Mouse (Mus musculus) gonadal fat pad, adult 2 months (tissue): ENCODE results near the gene Anks1b. TPM values are rescaled to one million over a fixed set of nuclear protein-coding genes. Genes with fewer than 3 reads are reported as not detected.

ENCODE experiments used
- DNase-seq: peaks from one replicate; pipeline ENCODE4 v3.0.0-alpha.2; 2012; ENCODE audit warnings: low read depth
- polyA plus RNA-seq: library from polyadenylated mRNA; depleted of rRNA; stranded (reverse); fragments of >200 nt; gene quantifications from 2 replicates; pipeline ENCODE4 v1.2.3, GENCODE M21; 2012

Anks1b gene
- polyA plus RNA-seq, 1 experiment: 4.0 TPM

DNA sequence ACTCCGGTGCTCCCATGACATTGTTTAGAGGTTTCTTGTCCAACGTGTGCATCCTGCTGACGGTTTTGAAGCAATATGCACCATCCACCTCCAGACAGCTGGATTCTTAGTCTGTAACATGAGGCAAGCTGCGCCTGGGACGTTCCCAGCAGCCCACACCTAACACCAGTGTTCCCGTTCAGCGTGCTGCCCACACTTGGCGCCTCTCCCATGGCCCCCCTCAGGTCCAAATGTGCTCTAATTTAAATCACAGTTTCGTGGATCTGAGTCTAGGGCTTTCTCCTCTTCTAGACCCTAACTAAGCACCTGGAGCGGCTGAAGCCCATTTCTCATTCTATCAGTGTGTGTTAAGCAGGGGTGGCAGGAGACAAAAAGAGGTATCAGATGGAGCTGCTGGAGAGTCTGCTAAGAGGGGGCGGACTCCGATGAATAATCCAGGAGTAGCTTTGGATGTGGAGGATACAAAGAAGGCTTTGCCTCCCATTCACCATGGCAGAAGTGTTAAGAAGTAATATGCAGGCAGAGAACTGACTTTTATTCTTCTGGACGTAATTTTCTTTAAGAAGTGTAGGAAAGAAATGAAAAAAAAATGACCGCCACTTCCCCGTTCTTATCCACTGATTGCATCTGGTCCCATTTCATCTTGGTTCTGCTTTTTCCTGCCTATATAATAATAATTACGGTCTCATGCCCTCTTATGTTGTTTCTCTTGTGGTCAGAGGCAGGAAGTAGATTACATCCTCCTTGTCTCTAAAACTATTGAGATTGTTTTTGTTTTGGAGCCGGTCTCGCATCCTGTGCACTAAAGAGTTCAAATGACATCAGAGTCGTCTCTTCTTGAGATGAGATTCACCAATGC, 986.6 kb downstream of the Anks1b start:
- DNase-seq: no peak

DNA sequence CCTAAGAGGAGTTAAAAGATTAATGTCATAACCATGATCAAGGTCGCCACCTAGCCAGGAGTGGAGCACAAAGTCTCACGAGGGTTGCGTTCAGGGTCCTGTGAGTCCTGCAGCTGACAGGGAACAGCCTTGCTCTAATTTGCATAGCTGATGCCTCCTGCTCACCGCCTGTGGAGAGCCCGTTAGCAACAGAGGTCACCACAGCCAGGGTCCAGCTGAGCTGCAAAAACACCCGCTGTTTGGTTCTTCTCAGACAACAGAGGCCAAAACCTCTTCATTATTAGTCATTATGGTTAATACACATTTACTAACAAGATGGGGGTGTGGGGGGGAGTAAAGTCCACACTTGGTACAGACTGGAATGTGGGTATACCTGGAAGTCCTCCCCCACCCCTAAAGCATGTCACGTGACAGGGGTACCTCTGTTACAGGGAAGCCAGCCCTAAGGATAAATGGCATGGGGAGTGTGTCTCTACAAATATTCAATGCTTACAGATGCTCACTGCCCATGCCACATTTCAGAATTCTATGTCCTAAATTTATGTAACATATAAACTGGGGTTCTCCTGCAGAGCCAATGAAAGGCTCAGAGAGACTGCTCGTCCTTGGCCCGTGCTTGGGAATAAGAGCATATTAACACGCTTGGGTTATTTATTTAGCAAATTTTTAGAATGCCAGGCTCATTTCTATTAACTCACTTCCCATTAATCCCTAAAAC, 990.7 kb downstream of the Anks1b start:
- no peak for DNase-seq

DNA sequence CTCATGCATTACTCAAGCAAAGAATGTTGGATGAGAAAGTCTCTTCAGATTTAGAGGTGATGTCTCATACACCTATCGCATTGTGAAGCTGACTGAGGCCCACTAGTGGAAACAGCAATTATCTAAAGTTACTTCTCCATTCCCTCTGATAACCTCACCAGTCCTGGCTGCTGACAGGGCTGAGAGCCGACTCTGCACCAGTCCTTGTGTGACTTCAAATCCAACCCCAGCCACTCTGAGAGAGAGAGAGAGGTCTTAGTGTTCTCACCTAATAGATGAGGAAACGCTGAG, 991.2 kb downstream of the Anks1b start:
- DNase-seq: no peak

DNA sequence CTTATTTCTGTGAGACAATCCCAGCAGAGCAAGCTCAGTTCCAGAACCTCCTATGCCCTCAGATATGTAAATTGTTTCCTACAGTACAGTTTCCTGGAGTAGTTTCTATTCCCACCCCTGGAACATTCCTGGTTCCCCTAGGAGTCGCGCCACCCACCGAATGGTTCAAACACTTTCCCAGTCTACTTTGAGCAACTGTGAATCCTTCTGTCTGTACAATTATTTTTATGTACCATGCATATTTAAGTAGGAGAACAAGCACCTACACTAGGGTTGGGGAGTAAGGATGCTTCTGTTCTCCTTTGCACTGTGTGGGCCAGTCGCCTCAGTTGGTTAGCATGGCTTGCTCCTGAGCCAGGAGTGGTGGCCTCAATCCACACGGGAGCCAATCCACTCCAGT, 999.9 kb downstream of the Anks1b start:
- no peak for DNase-seq

DNA sequence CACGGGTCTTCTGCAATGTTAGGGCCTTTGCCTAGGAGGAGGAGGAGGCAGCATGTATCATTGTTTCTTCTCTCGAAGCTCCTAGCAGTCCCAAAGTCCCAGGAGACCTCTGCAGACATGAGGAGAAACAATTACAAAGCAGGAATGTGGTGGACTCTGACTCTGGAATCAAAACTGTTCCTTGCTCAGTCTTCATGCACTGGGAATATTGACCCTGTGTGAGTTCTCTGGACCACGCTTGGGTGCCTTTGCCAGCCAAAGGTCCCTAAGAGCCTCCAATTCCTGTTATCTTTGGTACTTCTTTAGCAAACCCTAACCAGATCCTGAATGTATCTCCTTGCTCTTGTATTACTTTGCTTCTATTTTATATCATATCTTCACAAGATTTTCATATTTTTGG, 1000.9 kb downstream of the Anks1b start:
- DNase-seq: no peak

DNA sequence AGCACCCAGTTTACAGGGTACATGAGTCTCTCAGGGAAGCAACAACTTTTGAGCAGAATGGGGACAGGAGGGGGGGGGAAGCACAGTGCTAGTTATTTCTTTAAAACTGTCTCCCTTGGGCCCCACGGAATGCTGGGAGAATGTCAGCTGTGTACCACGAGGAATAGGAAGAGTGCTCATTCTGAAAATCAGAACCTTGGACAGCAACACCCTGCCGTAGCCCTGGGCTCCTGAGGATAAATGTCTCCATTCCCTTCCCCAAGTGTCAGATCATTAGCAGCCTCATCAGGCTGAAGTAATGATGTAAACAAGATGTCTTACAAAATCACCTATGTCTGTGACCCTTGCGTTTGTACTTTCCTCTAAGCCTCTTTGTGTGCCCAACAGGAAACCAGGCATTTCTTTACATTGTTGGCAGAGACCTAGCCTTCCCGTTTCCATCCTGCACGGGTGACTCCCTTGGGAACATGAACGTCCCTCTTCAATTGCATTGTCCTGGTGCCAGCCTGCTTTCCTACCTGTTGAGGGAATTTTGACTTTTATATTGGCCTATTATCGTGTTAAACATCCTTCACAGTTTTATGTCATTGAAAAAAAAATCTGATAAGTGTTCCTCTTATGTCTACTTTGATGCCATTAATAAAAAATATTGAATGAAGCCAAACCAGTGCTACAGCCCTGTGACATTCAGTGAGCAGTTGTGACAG, 1007.7 kb downstream of the Anks1b start:
- DNase-seq: no peak

DNA sequence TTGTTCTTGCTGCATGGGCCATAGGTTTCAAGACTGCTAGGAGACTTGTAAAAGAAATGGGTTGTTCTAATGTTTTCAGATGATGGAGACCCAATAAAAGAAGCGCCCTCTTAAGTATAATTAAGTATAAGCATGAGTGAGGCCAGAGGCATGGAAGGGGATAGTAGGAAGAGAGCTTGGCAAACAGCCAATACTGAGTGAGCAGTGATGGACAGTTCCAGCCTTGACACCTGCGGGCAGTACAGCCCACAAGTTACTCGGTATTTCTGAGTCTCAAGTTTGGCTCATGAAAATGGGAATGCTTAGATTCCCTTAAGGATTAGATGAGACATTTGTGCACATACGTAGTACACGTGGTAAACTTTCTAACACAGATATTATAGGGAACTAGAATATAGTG, 1016.3 kb downstream of the Anks1b start:
- DNase-seq: no peak

DNA sequence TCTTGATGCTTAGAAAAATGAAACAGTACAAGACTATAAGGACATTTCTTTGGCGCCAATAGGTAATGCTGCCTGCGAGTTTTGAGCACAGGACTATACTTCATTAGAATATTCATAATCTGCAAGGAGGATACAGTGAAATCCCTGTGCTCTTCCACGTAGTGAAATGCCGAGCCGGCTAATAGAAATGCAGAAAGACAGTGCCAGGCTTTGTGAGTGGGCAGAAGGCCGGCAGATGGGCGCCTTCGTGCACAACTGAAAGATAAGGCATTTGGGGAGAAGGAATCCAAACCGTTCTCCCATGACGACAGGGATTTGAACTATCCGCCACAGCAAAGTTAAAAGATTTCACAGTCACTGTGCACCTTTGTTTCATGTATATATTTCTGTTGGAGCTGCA, 1019.4 kb downstream of the Anks1b start:
- DNase-seq: no peak

DNA sequence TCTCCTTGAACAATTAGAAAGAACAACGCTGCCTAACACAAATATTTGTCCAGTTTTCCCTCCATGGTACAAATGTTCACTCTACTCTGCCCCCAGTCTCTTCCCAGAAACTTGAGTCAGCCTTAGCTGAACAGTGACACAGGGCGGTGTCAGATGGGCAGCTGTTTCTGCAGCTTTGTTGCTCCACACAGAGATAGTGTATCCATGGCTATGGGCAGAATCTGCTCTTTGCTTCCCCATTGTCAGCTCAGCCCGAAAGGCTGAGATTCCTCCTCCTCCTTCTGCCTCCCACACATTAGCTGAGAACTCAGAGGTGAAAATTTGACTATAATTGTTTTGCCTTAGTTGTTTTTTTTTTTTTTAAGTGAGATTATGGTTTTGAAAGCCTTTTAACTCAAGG, 1024.6 kb downstream of the Anks1b start:
- no peak for DNase-seq

DNA sequence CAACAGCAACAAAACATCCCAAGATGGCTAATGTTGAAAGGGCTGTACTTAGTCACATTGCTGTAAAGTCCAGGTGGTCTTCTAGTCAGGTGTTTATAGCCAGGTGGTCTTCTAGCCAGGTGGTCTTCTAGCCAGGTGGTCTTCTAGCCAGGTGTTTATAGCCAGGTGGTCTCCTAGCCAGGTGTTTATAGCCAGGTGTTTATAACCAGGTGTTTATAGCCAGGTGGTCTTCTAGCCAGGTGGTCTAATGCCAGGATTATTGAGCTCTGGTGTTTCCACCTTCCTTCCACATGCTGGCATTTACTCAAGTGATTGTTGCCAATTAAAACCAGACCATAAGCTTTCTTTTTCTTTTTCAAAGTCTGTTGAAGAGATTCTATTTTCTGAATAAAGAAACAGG, 1030.9 kb downstream of the Anks1b start:
- DNase-seq: no peak

DNA sequence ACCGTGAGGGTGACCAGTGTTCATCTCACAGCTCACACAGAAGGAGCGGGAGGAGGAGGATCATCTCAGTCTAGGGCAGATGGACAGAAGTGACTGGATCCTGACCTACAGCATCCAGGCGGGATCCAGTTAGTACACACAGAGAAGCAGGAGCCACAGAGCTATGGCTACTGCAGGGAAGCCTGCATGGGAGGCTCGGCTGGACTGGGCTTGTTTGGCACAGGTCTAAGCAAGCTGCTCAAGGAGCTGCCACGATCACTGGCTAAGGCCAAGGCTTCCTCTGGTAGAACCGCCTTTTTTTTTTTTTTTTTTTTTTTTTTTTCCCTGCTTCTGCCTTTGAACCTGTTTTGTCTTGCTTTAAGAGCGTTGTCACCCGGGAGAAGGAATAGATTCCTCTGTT, 1034.1 kb downstream of the Anks1b start:
- no peak for DNase-seq

DNA sequence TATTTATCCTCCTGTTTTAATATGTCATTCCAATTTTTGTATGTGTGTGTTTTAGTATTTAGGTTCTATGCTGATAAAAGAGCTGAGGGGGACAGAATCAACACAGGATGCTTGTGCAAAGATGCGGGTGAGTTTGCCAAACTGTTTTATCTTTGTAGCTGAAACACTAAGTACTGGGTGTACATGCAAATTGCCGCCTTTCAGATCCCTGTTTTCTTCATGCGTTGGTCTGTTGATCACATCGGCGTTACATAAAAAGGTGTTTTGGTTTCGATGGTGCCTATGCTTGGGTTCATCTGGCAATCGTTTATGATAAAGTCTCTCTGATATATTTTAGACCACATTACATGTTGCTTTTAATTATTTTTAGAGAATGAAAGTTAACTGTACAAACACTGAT, 1050.2 kb downstream of the Anks1b start:
- DNase-seq: no peak

DNA sequence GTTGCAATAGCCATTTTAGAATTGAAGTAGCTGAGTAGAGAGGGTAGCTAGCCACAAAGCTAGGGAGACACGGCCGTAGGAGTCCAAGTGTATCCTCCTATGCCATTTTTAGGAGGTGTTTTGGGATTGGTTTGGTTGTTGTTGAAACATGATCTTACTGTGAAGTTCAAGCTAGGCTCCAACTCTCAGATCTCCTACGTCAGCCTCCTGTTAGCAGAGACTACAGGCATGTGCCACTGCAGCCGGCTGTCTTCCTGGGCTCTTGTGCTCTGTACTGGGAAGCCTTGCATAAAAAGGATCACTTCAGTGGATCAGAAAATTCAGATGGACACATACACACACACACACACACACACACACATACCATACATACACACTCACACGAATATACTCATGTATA, 1059.8 kb downstream of the Anks1b start:
- no peak for DNase-seq

DNA sequence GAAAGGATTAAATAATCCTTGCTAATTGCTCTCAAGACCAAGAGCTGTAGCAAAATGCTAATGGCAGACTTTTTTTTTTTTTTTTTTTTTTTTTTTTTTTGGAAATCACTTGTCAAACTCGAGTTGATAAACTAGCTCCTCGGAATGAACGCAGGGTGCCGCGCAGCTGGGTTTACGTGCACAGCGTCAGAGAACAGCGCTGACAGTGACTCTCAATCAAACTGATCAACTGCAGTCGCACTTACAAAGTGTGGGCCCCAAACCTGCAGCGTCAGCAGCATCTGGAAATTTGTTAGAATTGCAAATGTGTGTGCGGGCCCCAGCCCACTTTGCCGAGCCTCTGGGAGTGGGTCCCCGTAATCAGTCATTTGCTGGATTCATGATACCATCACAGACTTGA, 1061.4 kb downstream of the Anks1b start:
- no peak for DNase-seq

DNA sequence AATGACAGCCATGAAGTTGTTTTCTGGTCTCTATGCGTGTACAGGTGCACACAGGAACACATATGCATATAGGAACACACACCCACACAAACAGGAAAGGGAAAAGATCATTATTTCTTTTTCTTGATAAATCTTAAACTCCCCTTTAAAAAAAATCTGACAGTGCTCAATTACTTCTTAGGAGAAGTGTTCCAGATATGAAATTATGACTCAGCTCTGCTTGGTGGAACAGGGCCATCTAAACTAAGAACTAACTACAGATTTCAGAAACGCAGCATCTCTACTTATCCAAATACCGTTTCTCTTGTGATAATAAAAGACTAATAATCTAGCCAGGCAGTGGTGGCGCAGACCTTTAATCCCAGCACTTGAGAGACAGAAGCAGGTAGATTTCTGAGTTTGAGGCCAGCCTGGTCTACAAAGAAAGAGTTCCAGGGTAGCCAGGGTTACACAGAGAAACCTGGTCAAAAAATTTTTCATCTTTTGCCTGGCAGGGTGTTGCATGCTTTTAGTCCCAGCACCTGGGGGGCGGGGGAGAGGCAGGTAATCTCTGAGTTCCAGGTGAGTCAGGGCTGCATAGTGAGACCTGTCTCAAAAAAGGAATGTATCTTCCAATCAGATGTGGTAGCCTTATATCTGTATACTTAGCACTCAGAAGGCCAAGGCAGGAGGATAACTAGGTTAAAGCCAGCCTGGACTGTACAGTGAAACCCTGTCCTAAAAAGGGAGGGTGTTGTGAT, 1064.6 kb downstream of the Anks1b start:
- no peak for DNase-seq

DNA sequence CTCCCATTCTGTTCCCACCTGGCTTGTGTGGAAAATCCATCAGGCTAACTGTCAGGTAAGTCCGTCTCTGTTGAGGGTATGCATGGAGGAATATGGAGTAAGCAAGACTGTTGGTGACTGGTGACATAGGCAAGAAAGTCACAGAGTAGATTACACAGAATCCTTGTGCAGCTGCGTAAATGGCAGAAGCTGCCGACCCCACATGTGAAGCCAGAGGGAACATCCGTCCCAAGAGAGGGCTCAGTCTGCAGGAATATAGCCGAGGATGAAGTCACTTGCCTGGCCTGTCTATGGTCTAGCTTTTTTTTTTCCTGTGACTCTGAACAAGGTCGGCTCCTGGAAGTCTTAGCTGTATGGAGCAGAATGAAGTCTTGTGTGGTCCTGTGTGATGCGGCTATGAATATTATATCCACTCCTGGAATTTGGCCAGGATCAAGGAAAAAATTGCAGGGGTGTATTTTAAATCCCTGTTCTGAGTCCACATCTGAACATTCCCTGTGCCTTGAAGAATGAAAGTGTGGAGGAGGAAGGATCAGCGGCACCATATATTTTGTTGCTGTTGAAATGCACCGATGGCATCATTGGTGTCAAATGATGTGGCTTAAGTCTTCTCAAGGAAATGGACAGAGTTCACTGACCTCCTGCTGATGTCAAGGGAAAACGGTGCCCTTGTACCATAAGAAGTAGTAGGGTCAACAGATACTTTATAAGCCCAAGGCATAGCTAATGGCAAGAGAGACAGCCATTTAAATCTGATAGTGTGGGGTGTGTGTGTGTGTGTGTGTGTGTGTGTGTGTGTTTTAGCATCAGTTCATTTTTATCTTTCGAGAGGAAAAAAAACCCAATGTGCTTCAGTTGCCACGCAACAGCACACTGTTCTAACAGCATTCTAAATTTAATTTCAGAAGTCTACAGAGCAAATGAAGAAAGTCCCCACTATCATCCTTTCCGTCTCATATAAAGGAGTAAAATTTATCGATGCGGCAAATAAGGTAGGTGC, 1067.5 kb downstream of the Anks1b start:
- no peak for DNase-seq

DNA sequence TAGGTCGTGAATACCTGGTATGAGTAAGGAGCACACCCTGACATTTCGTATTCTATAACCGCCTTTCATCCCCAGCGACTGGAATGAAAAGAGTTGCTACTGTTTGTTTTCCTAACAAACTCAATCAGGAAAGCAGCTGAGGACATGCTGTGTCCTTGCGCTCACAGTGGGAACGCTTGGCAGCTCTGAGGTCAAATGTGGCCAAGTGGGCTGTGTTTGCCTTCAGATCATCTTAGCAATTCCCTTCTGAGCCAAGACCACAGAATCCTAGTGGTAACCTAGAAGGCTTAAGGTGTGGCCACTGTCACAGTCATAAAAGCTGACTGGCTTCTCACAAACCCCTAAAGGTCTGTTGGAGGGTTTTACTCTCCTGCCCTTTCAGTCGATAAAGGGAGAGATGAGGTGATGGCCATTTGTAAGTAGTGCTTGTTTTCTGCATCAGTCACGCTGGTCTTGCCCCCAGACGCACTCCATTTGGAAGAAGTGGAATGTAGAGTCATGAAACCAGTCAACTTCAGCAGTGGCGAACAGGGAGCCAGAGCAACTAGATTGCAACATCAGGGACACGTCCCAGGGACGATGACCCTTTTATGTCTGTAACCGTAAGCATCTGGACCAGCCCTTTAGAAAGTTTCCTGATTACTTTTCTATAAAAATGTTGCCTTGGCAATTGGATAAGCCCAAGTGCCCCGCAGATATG, 1068.8 kb downstream of the Anks1b start:
- no peak for DNase-seq

DNA sequence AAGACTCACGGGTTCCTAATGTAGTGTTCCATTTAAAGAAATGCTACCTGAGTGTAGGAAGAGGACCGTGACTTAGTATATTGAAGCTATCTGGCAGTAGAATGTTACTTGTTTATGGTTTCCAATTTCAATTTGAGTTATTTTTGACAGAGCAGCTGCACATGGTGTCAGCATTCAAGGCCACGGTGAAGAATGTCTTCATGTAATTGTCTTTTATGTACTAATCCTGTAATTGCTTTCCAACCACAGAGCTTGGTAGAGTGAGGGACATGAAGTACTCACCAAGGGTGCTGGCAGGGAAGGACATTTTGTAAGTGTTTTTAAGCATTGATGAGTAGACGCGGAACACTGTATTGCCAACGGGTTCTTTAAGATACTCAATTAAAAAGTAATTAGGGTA, 1073.7 kb downstream of the Anks1b start:
- DNase-seq: no peak

DNA sequence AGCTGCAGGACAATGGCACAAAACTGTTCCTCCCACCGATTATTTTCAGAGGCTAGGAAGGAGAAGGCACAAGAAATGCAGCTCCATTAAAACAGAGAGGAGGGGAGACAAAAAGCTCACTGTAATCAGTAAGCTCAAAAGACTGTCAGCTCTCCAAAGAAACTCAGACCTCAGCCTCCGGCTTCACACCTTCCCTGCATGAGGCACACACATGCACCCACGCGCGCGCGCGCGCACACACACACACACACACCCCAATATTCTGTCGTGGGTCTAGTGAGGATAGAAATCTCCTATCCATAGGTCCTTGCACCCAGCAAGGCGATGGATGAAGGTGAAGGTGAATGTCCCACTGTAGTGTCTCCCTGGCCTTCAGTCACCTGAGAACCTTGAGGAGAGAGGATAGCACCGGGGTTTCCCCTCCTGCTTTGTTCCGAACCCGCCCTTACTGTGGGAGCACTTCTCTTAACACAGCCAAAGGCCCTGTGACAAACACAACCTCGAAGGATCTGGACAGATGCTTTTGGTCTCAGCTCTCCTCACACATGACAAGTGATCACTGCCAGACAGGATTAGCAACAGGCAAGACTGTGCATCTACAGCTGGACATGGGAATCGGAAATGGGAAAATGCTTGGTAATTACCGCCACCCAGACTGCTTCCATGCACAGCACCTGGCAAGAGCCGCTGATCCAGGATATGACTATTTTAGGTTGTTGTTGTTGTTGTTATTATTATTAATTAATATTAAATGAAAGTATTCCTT, 1074.5 kb downstream of the Anks1b start:
- DNase-seq: no peak
